Mouse (Mus musculus) kidney, postnatal 4 days (tissue): ENCODE measurements around the gene Arhgap32.

Experiments used
- DNase-seq, 2 experiments: peaks; one replicate each; pipeline ENCODE4 v3.0.0; 2021; ENCODE audit warnings: mixed read lengths in 2 of 2

Gene Arhgap32

GRCm38 (mm10) chr9:32271896-32272444 lies 156.0 kb downstream of the Arhgap32 start:
- peak; percentile 73 to 83 for DNase-seq

GRCm38 (mm10) chr9:32278052-32278451 lies 162.1 kb downstream of the Arhgap32 start:
- DNase-seq = no peak

GRCm38 (mm10) chr9:32279789-32280188 lies 163.9 kb downstream of the Arhgap32 start:
- peak in 1 of 2 experiments; percentile 15 for DNase-seq

- no peak for DNase-seq
Measured at GRCm38 (mm10) chr9:32280456-32280855, 164.5 kb downstream of the Arhgap32 start.

- DNase-seq = no peak
Measured at GRCm38 (mm10) chr9:32283591-32283990, 167.7 kb downstream of the Arhgap32 start.

- peak; percentile 13 to 50 for DNase-seq
Measured at GRCm38 (mm10) chr9:32291618-32292017, 175.7 kb downstream of the Arhgap32 start.

- peak; percentile 9 for DNase-seq
Measured at GRCm38 (mm10) chr9:32292686-32293085, 176.8 kb downstream of the Arhgap32 start.

GRCm38 (mm10) chr9:32295061-32295800 lies 179.3 kb downstream of the Arhgap32 start:
- DNase-seq = no peak

- DNase-seq = no peak
Measured at GRCm38 (mm10) chr9:32302501-32303150, 186.7 kb downstream of the Arhgap32 start.

- peak; percentile 27 to 43 for DNase-seq
Measured at GRCm38 (mm10) chr9:32311786-32312185, 195.8 kb downstream of the Arhgap32 start.

- DNase-seq = no peak
Measured at GRCm38 (mm10) chr9:32312208-32312607, 196.3 kb downstream of the Arhgap32 start.

- no peak for DNase-seq
Measured at GRCm38 (mm10) chr9:32314071-32314470, 198.1 kb downstream of the Arhgap32 start.

GRCm38 (mm10) chr9:32315999-32316398 lies 200.1 kb downstream of the Arhgap32 start:
- DNase-seq = no peak
